Mouse (Mus musculus) left cerebral cortex, adult 2 months (tissue): ENCODE measurements at regions not wholly inside any gene's neighbourhood (a gene's known extent, or its start where the extent isn't known, plus 50 kb on each side); places are given as distances from the start of the nearest gene placed in this dataset.
A peak's percentile ranks its signal among the peaks of the same experiment; 100 is the strongest.

Experiments used
- DNase-seq, 2 experiments: peaks; one replicate each; pipeline ENCODE4 v3.0.0; 2021 to 2022; ENCODE audit warnings: low spot score in 2 of 2, mixed read lengths in 1 of 2; ENCODE audit errors: extremely low spot score in 1 of 2
- H3K27ac ChIP-seq: fragments of 200-600 bp; 2 replicates; pipeline ENCODE4 v1.8.1; 2022
- H3K4me3 ChIP-seq: fragments of 200-600 bp; 2 replicates; pipeline ENCODE4 v1.8.1; 2022
- CTCF ChIP-seq: fragments of 200-600 bp; IDR thresholded peaks from 2 replicates; pipeline ENCODE4 v1.8.1; 2022; ENCODE audit warnings: antibody characterized with exemption, mild to moderate bottlenecking, moderate library complexity
- intact Hi-C: fragments of 180-260 bp; cut with DNase I; formaldehyde crosslinking; loops from one replicate; pipeline ENCODE4 v1.15.1; 2025

GRCm38 (mm10) chr2:115213181-115213970 lies 368.1 kb upstream of the BC052040 start:
- no peak overlapping the region for H3K4me3 ChIP-seq
- H3K27ac ChIP-seq, result no peak overlapping the region
- DNase-seq, result no peak
- intact Hi-C loops, result no loop called here
- TF ChIP-seq CTCF, result no peak

- Histone ChIP-seq H3K4me3 (no peak overlapping the region), H3K27ac (no peak overlapping the region)
- no peak for TF ChIP-seq CTCF
- intact Hi-C loops, result no loop called here
- DNase-seq, result no peak
These were observed 367.2 kb upstream of the BC052040 start for GRCm38 (mm10) chr2:115214292-115214691.

GRCm38 (mm10) chr2:115230041-115230440 lies 351.5 kb upstream of the BC052040 start:
- intact Hi-C loops, result no loop called here

GRCm38 (mm10) chr2:115247673-115248072 lies 333.8 kb upstream of the BC052040 start:
- TF ChIP-seq CTCF, result no peak
- Histone ChIP-seq H3K4me3 (no peak overlapping the region), H3K27ac (no peak overlapping the region)
- intact Hi-C loops, result no loop called here
- DNase-seq, result no peak

More at GRCm38 (mm10) chr2:115230041-115230440, 351.5 kb upstream of the BC052040 start:
- no peak overlapping the region for H3K4me3 ChIP-seq
- no peak for DNase-seq
- H3K27ac ChIP-seq, result no peak overlapping the region
- TF ChIP-seq CTCF, result no peak

- Histone ChIP-seq H3K27ac (no peak overlapping the region), H3K4me3 (no peak overlapping the region)
- intact Hi-C loops, result no loop called here
- no peak for TF ChIP-seq CTCF
- DNase-seq, result no peak
These were observed 331.3 kb upstream of the BC052040 start for GRCm38 (mm10) chr2:115250019-115250807.

GRCm38 (mm10) chr2:115257391-115257790 lies 324.1 kb upstream of the BC052040 start:
- TF ChIP-seq CTCF, result no peak
- no peak overlapping the region for H3K4me3 ChIP-seq
- H3K27ac ChIP-seq, result no peak overlapping the region
- intact Hi-C loops, result no loop called here
- no peak for DNase-seq

GRCm38 (mm10) chr2:115268247-115268646 lies 313.3 kb upstream of the BC052040 start:
- intact Hi-C loops, result loop anchor here (2.0 to 10.0 kb wide), 3 partner anchors 416 to 839 kb away; no protein-coding TSS in a partner anchor
- DNase-seq, result no peak

GRCm38 (mm10) chr2:115277421-115277820 lies 304.1 kb upstream of the BC052040 start:
- no peak overlapping the region for H3K4me3 ChIP-seq
- TF ChIP-seq CTCF, result no peak
- no peak for DNase-seq
- H3K27ac ChIP-seq, result no peak overlapping the region
- intact Hi-C loops, result no loop called here

More at GRCm38 (mm10) chr2:115268247-115268646, 313.3 kb upstream of the BC052040 start:
- H3K4me3 ChIP-seq, result no peak overlapping the region
- TF ChIP-seq CTCF, result peak; percentile 50
- H3K27ac ChIP-seq, result no peak overlapping the region

GRCm38 (mm10) chr2:115293020-115293419 lies 288.5 kb upstream of the BC052040 start:
- H3K27ac ChIP-seq, result no peak overlapping the region
- no peak overlapping the region for H3K4me3 ChIP-seq
- no peak for TF ChIP-seq CTCF
- DNase-seq, result no peak
- intact Hi-C loops, result no loop called here

- H3K4me3 ChIP-seq, result no peak overlapping the region
- no peak for TF ChIP-seq CTCF
- no peak for DNase-seq
- no peak overlapping the region for H3K27ac ChIP-seq
- intact Hi-C loops, result no loop called here
These were observed 284.1 kb upstream of the BC052040 start for GRCm38 (mm10) chr2:115297463-115297862.

GRCm38 (mm10) chr2:115307248-115307647 lies 274.3 kb upstream of the BC052040 start:
- no peak overlapping the region for H3K4me3 ChIP-seq

GRCm38 (mm10) chr2:115309856-115310631 lies 271.5 kb upstream of the BC052040 start:
- no peak for DNase-seq
- Histone ChIP-seq H3K4me3 (no peak overlapping the region), H3K27ac (no peak overlapping the region)
- TF ChIP-seq CTCF, result no peak
- intact Hi-C loops, result no loop called here

More at GRCm38 (mm10) chr2:115307248-115307647, 274.3 kb upstream of the BC052040 start:
- no peak for DNase-seq
- TF ChIP-seq CTCF, result no peak
- H3K27ac ChIP-seq, result no peak overlapping the region
- intact Hi-C loops, result no loop called here
